Mouse (Mus musculus) C2C12 (cell line): ENCODE measurements around the gene Gm20388.

ENCODE experiments used
- CEBPB ChIP-seq: IDR thresholded peaks from one replicate; pipeline ENCODE4 v1.6.1; 2011; ENCODE audit warnings: low read depth, mild to moderate bottlenecking, control low read depth, moderate library complexity
- CTCF ChIP-seq: IDR thresholded peaks from one replicate; pipeline ENCODE4 v1.5.1; 2011; ENCODE audit not compliant: control insufficient read depth, insufficient read depth, insufficient read length
- FOSL1 ChIP-seq: IDR thresholded peaks from one replicate; pipeline ENCODE4 v1.8.0; 2011; ENCODE audit warnings: mild to moderate bottlenecking, low read length; ENCODE audit not compliant: poor library complexity, insufficient read depth, severe bottlenecking
- MAX ChIP-seq: IDR thresholded peaks from one replicate; pipeline ENCODE4 v1.6.1; 2011; ENCODE audit warnings: mild to moderate bottlenecking, control low read depth
- MYOD1 ChIP-seq: IDR thresholded peaks from one replicate; pipeline ENCODE4 v1.6.1; 2011; ENCODE audit warnings: low read depth; ENCODE audit not compliant: control insufficient read depth, insufficient read length
- MYOG ChIP-seq: IDR thresholded peaks from one replicate; pipeline ENCODE4 v1.6.1; 2011; ENCODE audit not compliant: control insufficient read depth, insufficient read length; ENCODE audit errors: extremely low read depth
- USF1 ChIP-seq: IDR thresholded peaks from one replicate; pipeline ENCODE4 v1.6.1; 2011; ENCODE audit warnings: low read depth, mild to moderate bottlenecking, control low read depth, moderate library complexity

DNA sequence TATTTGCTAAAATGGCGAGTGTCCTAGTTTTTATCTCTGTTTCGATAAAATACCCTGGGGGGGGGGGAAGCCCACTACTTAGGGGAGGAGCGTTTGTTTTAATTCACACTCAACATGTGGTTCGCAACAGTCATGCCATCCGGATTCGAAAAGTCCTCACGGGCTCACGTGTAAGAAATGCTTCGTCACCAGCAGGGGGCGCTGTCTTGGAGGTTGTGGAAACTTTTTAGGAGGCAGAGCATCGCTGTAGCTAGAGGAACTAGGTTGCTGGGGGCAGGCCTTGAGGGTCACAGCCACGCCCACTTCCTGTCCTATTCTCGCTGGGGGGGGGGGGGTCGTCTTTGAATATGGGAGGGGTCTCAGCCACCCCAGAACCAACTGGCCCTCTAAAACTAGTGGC lies 1514.0 kb downstream of the Gm20388 start:
- TF ChIP-seq USF1 = no peak
- TF ChIP-seq CTCF = no peak
- TF ChIP-seq CEBPB = no peak
- TF ChIP-seq MYOG = no peak
- no peak for TF ChIP-seq MAX
- no peak for TF ChIP-seq MYOD1
- no peak for TF ChIP-seq FOSL1
